Mouse (Mus musculus) neutrophil, adult 59 days (primary cell): ENCODE measurements around the gene Mmp20. TPM values are rescaled to one million over a fixed set of nuclear protein-coding genes. Genes with fewer than 3 reads are reported as not detected.

Source experiments
- total RNA-seq, 2 experiments: library from RNA; stranded (reverse); gene quantifications; 1 replicate in 1 of 2; 2 replicates in 1 of 2; pipeline ENCODE4 v1.2.4; 2023

The Mmp20 gene
- not detected for total RNA-seq

DNA sequence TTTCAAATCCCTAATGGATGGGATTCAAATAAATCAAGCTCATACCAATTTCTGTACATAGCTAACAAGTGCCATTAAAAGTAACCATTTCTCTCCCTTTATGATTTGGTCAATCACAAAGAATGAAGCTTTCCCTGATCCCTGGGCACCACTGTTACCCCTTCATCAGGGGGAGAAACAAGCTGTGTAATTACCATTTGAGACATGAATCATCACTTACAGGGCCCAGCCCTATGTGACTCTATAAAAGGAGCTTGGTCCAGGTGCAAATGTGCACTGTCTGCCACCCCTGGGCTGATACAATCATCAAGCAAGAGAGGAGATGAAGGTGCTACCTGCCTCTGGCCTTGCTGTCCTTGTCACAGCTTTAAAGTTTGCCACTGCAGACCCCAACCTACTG is at the start of gene Mmp20:
Mmp20 (plus strand) TSS at position 301 of the 400 bp plus-strand sequence.

DNA sequence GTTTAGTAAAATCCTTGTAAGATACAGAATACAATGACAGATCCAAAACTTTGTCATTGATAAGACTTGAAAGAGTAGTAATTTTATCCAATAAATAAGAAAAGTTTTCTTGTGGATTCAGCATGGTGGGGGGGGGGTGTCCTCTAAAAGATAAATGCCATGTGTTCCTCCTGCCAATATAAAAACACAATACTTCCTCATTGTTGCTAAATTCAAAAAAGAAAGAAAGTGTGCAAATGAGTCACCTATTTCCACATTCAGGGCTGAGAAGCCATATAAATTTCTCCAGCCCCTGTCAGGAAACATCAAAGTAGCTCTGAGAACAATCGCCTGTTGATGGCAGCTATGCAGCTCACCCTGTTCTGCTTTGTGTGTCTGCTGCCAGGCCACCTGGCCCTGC is 63.8 kb downstream of the Mmp20 start, which contains the start of gene Mmp7:
Mmp7 (plus strand) TSS at position 301 of the 400 bp plus-strand sequence.

Other genes starting within 250 kb of the Mmp20 start
- gene Mmp1b, start 240.2 kb upstream of the Mmp20 start, total RNA-seq: not detected
- not detected for gene Mmp3, start 182.4 kb upstream of the Mmp20 start, total RNA-seq
- gene Mmp10, start 125.9 kb upstream of the Mmp20 start, total RNA-seq: not detected
- gene Mmp8, start 69.8 kb upstream of the Mmp20 start, total RNA-seq: 1,000 to 10,000 TPM; 1,293 to 1,362 TPM
- 1 to 10 TPM; 5.0 to 5.9 TPM for gene Mmp27, start 56.8 kb upstream of the Mmp20 start, total RNA-seq
- gene Mmp7, start 63.9 kb downstream of the Mmp20 start, total RNA-seq: not detected
- gene Tmem123, start 135.8 kb downstream of the Mmp20 start, total RNA-seq: 10 to 100 TPM; 52.9 to 59.9 TPM
- 10 to 100 TPM; 39.5 to 43.5 TPM for gene Birc2, start 208.8 kb downstream of the Mmp20 start, total RNA-seq
- gene Birc3, start 245.0 kb downstream of the Mmp20 start, total RNA-seq: 100 to 1,000 TPM; 124 to 128 TPM